Mouse (Mus musculus) embryo, embryonic 11 days (tissue): ENCODE results near the gene Otud7b.

ENCODE experiments used
- DNase-seq: peaks from one replicate; pipeline ENCODE4 v3.0.0-alpha.2; 2015

The Otud7b gene

DNA sequence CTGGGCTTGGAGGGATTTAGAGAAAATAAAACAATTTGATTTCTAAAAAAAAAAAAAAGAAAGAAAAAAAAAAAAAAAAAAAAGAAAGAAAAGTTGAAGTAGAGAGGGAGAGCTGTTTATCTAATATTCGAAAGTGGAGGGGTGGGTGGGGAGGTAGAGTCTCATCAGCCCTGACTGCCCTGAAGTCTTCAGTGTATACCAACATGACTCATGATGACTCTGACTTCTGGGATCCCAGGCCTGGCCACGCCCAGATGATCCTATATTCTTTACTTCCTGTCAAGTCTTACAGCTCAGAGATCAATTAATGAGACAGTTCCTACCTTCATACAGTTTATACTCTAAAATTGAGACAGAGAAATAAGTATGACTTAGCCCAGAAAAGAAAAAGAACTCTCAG is 17.1 kb upstream of the Otud7b start:
- no peak for DNase-seq

DNA sequence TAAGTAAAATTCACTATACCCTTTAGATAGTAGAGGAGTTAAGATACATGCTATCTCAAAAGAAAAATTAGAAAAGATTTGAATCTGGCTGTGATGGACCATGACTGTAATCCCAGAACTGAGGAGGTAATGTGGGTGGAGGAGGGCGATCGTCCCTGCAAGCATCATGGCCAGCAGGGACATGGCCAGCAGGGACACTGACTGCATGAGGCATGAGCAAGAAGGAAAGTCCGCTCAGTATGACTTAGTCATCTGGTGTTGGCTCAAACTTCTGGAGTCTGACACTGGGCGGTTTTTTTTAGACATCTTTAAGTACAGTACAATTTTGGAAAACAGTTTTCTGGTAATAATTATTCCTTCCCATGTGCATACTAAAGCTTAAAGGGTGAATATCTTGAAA is 16.5 kb upstream of the Otud7b start:
- no peak for DNase-seq

- DNase-seq, result no peak
Observed at GRCm38 (mm10) chr3:96089882-96090489, 14.3 kb upstream of the Otud7b start.

GRCm38 (mm10) chr3:96091146-96091545 is 13.2 kb upstream of the Otud7b start:
- DNase-seq, result no peak

GRCm38 (mm10) chr3:96091966-96092365 is 12.4 kb upstream of the Otud7b start:
- DNase-seq, result no peak

GRCm38 (mm10) chr3:96093509-96093908 is 10.8 kb upstream of the Otud7b start:
- DNase-seq, result no peak

GRCm38 (mm10) chr3:96094203-96094602 is 10.1 kb upstream of the Otud7b start:
- no peak for DNase-seq

GRCm38 (mm10) chr3:96098168-96098567 is 6.2 kb upstream of the Otud7b start:
- DNase-seq, result no peak

- no peak for DNase-seq
Observed at GRCm38 (mm10) chr3:96098616-96099267, 5.6 kb upstream of the Otud7b start.

DNA sequence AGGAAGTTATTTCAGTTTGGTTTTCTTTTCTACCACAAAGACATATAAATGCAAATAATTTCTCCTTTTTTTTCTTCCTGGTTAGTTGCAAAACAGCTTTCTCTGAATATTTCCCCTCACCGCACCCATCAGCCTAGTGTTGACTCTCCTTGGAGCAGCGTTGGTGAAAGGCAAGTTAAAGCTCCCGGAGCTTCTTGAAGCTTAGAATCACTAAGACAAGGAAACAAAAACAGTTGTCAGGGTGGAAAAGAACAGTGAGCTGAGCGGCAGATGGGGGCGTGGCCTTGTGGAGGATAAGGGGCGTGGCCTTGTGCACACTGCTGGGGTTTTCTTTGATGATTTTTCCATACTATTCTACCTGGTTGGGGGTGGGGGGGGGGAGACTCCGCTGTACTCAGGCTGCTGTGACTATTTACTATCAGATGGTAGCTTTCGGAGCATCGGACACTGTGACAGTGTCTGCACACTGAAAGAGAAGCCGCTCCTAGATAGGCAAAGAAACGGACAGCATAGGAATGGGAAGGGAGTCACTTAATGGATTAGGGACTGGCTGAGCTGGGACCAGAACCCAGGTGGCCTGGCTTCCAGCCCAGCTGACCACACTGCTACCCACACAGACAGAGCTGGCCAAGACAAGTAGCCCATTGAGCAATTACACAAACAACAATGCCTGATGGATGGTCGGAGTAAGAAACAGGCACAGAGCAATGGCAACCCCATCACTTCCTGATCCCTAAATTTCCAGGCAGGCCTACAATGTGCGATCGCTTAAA is 2.0 kb upstream of the Otud7b start:
- DNase-seq, result peak; percentile 86

DNA sequence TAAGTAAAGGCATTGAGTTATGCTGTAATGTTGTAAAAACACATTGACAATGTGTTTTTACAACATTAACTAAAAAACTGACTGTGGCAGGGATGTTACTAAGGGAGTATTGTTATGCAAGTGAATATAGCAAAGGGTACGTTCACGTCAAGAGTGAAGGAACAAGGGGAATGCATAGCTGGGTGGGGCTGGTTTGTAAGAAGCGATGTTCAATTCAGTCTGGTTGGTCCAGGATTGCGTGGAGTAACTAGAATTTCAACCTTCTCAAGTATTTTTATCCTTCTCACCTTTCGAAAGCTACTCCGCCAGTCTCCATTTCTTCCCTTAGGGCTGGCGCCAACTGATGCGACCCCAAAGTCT is 446 bp upstream of the Otud7b start:
- no peak for DNase-seq

GRCm38 (mm10) chr3:96105232-96105747 is 963 bp downstream of the Otud7b start:
- no peak for DNase-seq

- no peak for DNase-seq
Observed at GRCm38 (mm10) chr3:96106151-96106550, 1.8 kb downstream of the Otud7b start.

DNA sequence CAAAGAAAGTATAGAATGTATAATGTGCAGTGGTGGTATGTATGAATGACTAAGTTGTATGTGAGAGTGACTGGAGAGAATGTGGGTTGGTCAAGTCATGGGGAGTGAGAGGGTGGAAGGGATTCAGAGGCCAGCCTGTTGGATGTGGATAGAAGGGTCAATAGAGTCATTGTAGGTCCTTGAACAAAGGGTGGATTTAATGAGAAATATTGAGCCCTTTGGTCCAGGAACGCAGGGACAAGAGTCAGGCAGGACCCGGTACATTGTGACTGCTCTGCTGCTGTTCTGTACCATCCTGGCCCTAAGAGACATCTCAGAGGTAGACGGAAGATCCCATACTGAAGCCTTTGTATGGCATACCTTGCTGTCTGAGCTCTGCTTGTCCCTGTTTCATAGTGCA is 4.0 kb downstream of the Otud7b start:
- no peak for DNase-seq

GRCm38 (mm10) chr3:96113251-96113650 is 8.9 kb downstream of the Otud7b start:
- DNase-seq, result no peak

- DNase-seq, result no peak
Observed at GRCm38 (mm10) chr3:96118142-96118541, 13.8 kb downstream of the Otud7b start.

DNA sequence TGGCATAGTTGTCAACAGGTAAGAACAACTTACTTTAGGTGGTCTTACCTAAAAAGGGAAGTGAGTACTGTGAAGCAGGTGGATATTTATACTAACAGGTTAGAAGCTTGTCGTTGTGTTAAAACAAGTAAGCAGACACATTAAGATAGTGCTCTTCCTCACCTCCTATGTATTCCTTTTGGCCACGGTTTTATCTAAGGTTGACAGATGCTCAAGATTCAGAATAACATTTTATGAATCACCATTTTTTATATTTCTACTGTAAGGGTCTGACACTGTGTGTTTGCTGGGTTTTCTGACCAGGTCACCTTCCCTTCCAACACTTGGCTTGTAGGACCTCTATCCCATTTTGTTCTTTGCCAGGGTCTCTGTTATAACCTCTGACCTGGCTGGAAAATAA is 14.4 kb downstream of the Otud7b start:
- no peak for DNase-seq

DNA sequence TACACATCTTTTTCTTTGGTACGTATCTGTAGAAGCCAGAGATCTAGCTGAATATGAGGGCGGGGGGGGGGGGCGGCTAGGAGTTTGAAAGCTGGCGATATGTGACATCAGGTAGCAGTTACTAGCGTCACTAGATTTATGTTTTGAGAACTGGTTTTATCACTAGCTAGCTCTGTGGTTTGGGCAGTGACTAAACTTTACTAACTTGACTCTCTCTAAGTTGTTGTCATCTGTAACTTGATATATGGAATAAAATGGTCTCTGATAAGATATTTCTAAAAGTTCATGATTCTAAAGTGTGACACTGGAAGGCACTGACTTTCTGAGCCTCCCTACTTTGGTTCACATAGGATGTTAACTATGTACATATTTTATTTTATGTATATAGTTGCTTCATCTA is 19.9 kb downstream of the Otud7b start:
- no peak for DNase-seq

DNA sequence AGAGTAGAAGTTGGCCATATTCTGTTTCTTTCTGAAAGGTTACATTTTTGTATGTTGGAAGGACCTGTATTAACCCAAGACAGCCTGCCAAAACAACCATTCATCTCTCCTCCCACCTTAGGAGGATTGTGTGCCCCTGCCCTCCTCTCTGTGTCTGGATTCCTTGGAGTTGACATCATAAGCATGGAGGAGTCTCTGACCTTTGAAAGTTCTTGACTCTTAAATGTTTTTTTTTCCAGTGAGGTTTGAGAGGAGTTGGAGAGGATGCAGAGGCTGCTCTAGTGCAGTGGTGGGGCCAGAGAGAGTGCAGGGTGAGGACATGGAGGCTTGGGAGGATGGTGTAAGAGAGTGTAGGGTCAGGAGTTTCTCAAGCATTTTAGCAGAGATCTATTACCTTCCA is 23.8 kb downstream of the Otud7b start:
- DNase-seq, result peak; percentile 6

GRCm38 (mm10) chr3:96132478-96132877 is 28.2 kb downstream of the Otud7b start:
- DNase-seq, result no peak

GRCm38 (mm10) chr3:96133327-96133905 is 29.1 kb downstream of the Otud7b start:
- no peak for DNase-seq

- no peak for DNase-seq
Observed at GRCm38 (mm10) chr3:96135011-96135410, 30.7 kb downstream of the Otud7b start.

GRCm38 (mm10) chr3:96147950-96148349 is 43.6 kb downstream of the Otud7b start:
- peak; percentile 76 for DNase-seq

- DNase-seq, result no peak
Observed at GRCm38 (mm10) chr3:96151836-96152235, 47.5 kb downstream of the Otud7b start.
